Mouse (Mus musculus): ENCODE measurements around the gene Nars2. TPM values are rescaled to one million over a fixed set of nuclear protein-coding genes. Genes with fewer than 3 reads are reported as not detected.

The Nars2 gene
- total RNA-seq, 1 experiment from 2014 or later, result 9.4 TPM

DNA sequence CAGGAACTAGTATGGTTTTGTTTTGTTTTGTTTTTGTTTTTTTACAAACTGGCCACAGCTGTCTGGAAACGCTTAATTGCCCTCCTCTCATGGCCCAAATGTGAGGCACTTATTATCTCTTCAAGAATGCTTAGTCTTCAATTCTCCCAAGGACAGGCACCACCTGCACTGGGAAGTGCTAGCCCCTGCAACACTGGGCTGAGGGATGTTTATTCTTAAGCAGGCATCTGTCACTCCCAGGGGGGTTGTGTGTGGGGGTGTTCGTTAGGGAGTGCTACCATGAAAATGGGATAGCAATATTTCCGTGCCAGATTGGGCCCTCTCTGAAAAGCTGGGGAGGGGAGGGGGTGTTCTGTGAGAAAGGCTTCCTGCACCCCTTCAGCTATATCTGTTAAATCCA, 15.9 kb downstream of the Nars2 start:
- no peak for ATAC-seq (replicated peaks; ENCODE audit: low read depth, poor library complexity, severe bottlenecking)

DNA sequence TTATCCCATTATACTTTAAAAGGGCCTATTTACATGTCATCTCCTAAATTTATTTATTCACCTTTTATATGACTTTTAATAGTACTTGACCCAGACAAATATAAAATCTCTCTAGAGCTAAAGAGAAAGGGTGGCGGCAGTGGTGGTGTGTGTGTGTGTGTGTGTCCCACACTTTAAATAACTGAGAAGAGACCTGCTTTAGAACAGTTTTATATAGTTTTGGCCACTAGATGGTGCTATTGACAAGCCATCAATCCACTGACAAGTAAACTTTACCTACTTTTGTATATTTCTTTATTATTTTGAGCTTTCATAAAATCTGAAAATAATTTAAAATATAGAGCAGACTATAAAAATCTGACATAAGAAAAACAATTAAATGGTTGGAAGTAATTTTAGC, 19.1 kb downstream of the Nars2 start:
- ATAC-seq (replicated peaks; ENCODE audit: low read depth, poor library complexity, severe bottlenecking), result peak; percentile 70

DNA sequence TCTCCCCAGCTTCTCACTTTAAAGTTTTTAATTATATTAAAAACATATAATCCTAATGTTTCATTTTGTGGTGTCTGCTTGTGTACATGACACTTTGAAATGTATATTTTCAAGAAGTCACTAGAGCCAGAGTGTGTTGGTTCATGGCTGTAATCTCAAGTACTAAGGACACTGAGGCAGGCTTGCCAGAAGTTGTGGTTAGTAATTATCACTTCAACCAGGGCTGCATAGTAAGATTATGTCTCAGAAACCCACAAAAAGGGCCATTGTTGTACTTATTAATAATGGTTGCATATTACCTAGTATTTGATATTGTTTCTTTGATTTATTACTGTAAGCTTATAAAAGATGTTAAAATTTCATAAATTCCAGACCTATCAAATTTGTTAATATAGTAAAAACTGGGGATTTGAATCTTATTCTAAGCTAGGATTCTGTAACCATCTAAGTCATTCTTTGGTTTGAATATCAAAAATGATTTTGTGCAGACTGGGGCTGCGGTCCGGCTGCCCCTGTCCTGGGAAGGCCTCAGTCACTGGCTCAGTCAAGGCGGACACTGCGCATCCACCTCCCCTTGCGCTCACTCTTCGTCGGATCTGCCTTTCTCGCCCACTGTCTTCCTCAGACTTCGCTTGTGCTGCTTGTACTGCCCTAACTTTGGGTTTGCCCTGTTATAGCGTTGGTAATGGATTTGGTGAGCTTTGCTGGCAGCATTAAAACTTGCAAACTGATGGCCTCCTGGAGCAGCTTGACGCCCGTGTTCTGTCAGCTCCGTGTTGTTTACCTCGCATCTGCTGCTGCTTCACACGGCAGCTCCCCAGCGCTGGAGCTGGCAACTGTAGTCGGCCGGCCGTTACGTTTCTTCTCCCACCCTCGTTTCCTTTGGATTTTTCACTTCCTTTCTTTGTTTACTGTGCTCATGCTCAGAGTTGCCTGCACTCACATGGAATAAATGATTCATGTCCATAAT, 20.0 kb downstream of the Nars2 start:
- ATAC-seq (replicated peaks; ENCODE audit: low read depth, poor library complexity, severe bottlenecking), result peak; percentile 62

DNA sequence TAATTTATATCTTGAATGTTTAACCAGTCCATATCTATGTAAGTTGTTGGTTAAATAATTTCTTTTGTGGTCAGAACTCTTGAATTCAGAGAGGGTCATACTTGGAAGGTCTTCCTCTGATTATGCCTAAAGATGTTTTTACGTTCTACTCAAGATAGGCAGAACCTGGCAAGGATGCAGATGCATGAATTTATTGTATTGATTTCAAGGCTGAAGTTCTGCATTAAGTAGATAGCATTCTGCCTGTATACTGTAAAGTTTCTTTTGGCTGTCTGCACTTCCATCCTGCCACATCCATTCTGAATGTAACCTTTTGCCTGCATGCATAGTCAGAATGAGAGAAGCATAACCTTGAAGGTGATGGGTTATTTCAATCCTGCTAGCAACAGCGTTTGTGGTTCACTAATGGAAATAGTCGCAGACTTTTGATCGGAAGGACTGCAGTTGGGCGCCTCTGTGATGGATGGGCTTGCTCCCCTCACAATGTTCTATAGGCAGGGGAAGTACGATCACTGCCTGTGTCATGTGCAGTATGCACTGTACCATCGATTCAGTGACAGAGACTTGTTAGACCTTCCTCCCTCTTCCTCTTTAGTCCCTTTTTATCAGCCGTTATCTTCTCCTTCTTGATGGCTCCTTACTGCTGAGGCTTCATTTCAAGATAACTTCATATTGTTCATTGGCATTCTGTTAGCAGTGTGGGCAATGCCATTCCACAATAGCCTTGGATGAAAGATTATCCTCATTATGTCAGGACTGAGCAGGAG, 21.0 kb downstream of the Nars2 start:
- ATAC-seq (replicated peaks; ENCODE audit: low read depth, poor library complexity, severe bottlenecking), result peak; percentile 37; the same call in 1 of the 2 replicates

DNA sequence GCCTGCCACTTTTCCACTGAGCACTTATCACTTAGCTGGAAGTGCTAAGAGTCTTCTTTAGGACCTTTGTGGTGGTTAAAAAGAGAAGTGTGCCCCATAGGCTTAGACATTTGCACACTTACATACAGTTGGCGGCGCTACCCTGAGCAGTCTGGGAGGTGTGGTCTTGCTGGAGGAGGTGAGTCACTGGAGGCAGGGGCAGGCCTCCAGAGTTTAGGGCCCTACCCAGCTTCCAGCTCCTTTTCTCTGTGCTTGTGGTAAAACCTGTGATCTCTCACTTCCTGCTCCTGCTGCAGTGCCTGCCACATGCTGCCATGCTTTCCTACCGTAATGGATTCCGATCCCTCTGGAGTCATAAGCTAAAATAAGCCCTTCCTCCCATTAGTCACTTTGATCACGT, 24.6 kb downstream of the Nars2 start:
- 0 out of 2 replicates have a peak, but pooled peaks have one; percentile 29 for ATAC-seq (replicated peaks; ENCODE audit: low read depth, poor library complexity, severe bottlenecking)

DNA sequence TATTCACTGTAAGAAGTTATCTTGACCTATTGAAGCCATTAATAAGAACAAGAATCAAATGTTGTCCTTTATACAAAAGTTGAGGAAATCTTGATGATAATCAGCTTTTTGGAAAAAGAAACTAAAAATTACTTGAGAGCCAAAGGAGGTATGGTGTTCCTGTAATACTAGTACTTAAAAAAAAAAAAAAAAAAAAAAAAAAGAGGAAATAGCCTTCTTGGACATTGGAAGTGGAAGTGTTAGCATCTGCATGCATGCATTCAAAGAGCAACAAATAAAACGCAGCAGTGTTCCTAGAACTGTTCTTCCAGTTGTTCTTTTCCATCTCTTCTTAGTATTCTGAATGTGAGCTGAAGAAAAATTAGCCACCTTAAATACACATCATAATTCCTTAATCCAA, 25.9 kb downstream of the Nars2 start:
- no peak for ATAC-seq (replicated peaks; ENCODE audit: low read depth, poor library complexity, severe bottlenecking)

DNA sequence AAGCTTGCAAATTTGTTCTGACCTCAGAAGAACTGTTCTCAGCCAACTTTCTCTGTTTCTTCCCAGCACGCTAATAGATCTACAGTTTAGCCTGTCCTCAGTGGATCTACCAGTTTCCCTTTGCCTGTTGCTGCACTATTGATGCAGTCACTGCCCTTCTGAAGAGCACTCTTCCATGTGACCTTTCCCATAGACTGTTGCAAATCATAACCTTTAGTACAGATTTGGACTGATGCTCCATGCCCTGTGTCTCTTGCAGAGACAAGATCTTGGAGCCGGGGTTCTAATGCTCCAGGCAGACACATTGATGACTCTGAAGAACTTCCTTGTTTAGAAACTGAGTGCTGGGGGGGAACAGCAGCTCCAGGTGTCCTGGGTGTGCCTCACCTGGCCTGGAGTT, 30.1 kb downstream of the Nars2 start:
- ATAC-seq (replicated peaks; ENCODE audit: low read depth, poor library complexity, severe bottlenecking), result no peak

DNA sequence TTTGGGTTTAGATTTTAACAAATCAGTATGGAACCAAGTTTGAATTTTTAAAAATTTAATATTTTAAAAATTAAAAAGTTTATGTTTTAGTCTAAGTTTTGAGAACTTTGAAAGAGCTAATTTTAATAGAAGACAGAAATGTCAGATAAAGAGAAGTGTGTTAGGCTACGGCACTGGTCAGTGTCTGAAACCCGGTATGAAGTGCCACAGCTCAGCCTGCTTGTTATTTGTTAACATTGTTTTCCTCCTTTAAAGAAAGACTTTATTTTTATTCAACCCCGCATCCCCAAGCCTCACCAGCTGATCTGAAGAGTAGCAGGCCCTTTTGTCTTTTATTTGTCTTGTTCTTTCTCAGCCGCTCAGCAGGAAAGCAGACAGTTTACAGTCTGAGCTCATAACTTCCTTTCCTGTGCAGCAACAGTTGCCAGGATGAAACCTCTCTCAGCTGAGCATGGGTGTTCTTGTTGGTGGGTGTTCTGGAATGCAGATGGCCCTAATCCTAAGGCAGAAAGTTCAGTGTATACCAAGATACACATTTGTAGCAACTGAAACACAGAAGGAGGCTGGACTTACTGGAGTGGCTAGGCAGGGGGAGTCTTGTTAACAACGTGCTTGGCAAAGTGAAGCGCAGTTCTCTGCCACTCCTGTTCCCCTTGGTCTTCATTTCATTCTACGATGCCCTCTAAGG, 32.5 kb downstream of the Nars2 start:
- no peak for ATAC-seq (replicated peaks; ENCODE audit: low read depth, poor library complexity, severe bottlenecking)

DNA sequence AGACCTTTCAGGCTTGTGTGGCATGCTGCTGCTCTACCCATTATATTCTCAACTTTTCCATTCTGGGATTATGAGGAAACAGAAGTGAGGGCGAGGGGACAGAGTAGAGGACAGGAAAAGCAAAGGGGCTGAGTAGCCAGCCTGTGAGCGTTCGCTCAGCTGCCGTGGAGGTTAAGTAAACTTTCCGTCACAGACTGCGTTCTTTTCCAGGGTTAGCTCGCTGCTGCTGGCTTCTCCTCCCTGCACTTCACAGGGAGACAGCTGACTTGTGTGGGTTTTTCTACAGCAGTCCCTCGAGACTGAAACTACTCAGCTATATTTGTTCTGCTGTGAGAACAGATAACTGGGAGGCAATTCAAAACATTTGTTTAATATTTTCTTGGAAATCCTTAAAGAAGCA, 34.5 kb downstream of the Nars2 start:
- no peak for ATAC-seq (replicated peaks; ENCODE audit: low read depth, poor library complexity, severe bottlenecking)

DNA sequence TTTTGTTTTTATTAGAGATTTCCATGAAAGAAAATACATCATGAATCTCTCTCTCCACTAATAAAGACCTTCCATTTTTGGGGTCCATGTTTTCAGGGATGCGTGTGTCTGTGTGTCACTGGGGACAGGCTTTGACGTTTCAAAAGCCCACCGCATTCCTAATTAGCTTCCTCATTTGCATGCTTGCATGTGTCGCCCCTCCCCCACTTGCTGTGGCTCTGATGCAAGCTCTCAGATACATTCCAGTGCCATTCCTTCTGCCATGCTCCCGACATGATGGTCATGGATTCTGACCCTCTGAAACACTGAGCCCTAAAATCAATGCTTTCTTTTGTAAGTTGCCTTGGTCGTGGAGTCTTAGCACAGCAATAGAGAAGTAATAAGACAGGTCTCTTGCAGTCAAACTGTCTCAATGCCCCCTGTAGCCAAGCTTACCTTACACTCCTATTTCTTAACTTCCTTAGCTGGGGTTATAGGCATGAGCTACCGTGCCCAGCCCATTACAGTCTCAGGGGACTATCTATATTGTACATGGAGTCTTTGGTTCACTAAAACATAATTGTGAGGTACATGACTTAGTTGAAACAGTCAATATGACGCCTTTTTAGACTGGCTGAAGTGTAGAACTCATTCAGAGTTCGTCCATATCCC, 35.6 kb downstream of the Nars2 start:
- ATAC-seq (replicated peaks; ENCODE audit: low read depth, poor library complexity, severe bottlenecking), result 0 out of 2 replicates have a peak, but pooled peaks have one; percentile 25

DNA sequence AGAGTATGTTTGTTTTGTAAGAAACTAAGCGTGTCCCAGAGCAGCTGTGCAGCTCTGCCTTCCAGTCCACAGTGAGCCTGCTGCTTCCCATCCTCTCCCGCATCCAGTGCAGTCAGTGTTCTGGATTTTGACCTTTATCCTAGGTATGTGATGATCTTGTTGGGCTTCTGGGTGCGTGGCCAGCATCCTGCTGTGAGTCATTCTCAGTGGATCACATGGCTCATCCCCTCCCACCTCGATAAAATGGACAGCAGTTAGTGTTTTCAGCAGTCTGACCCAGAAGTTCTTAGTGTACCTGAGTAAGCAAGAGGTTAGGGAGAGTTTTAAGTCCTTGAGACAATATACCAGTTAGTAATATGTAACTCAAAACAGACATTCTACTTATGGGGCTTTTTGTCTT, 36.4 kb downstream of the Nars2 start:
- no peak for ATAC-seq (replicated peaks; ENCODE audit: low read depth, poor library complexity, severe bottlenecking)

DNA sequence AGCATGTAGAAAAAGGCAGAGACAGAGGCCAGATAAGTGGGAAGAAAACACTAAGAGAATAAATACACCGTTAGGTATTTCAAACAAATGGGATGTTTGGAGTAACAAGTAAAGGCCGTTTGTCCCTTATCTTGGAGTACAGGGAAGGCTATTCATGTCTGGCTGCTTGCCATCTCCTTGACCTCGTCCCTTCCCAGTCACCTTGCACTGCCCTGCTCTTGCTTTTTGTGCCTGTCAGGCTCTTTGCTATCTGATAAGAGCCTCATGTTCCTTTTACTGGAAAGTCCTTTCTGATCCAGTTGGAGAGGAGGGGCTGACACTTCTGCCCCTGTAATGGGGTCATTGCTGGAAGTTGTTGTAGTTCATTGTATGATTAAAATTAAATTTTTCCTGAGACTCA, 61.7 kb downstream of the Nars2 start:
- no peak for ATAC-seq (replicated peaks; ENCODE audit: low read depth, poor library complexity, severe bottlenecking)

DNA sequence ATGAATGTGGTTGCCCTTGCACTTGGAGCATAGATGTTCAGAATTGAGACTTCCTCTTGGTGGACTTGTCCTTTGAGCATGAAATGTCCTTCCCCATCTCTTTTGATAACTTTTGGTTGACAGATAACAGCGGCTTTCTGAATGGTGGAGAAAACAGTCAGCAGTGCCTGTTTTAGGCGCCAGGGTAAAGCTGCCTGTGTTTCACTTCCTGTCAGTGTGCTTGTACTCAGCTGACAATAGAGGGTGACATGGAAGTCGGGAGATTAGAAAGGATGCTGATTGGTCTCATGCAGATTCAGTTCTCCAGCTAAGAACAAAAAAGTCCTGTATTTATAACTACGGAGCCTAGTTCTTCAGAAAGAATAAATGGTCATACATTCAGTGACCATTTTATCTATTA, 66.7 kb downstream of the Nars2 start:
- ATAC-seq (replicated peaks; ENCODE audit: low read depth, poor library complexity, severe bottlenecking), result peak; percentile 93

DNA sequence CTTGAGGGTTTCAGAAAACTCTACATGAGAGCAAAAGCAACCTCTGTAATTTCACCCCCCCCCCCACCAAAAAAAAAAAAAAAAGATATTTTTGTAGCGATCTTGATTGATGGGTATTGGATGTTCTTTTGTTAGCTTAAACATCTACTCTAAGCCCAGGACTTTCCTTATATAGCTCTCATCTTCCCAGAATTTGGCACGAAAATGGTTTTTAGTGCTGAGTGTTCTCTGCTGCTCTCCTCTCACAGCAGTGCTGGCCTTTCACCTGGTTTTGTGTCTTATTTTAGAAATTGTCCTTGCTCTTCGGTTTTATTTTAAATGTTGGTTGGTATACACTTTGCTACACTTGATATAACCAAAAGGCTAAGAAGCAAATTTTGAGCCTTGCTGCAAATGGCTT, 67.1 kb downstream of the Nars2 start:
- no peak for ATAC-seq (replicated peaks; ENCODE audit: low read depth, poor library complexity, severe bottlenecking)

DNA sequence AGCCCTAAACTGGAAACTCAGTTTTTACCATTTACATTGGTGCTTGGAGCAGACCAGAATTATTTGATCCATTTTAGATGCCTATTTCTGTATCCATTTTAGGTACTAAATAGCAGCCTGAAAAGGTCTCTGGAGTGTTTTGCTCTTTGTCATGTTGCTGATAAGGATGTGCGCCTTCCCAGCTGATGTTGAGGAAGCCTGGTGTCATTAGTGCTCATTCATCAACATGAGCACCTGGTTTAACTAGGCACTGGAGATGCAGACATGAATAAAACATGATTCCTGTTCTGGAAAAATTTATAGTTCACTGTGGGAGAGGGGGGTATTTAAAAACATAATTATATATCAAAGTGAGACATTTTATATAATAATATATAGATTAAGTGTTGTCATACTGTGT, 68.0 kb downstream of the Nars2 start:
- no peak for ATAC-seq (replicated peaks; ENCODE audit: low read depth, poor library complexity, severe bottlenecking)

DNA sequence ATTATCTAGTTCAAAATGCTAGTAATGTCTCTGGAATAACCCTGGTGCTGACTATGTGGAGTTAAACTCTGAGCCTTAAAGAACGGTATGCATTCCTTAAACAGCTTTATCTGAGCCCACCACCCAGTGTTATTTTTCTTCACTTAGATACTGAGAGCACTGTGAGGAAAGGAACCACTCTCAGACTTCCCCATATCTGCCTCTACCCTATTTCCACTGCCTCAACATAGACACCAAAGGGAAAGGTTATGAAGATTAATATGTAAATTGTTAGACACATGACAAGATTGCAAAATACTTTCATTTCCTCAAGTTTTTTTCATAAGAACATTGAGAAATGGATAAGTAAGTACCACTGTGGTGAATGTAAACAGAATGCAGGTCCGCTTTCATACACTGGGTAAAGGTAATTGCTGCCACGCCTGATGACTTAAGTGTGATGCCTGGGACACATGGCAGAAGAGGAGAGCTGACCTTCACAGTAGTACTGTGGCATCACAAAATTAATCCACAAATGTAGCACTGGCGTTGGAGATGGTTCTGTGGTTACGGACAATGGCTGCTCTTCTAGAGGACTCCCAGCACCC, 75.6 kb downstream of the Nars2 start:
- ATAC-seq (replicated peaks; ENCODE audit: low read depth, poor library complexity, severe bottlenecking), result peak; percentile 88

DNA sequence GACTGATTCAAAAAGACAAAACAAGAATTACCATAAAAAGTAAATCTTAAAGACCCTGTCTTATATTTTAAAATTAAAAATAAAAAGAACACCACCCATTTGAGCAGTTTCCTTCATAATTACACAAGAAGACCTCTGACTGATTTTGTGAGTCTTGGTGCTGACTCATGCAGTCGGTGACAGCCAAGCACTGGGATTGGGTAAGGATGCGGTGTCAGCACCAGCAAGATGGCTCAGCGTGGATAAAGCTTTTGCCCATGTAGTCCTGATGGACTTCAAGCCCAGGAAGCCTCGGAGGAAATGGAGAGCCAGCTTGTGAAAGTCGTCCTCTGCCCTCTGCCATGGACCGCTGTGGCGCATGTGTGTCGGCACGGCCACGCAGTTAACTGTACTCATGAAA, 77.8 kb downstream of the Nars2 start:
- ATAC-seq (replicated peaks; ENCODE audit: low read depth, poor library complexity, severe bottlenecking), result peak; percentile 33; the same call in 1 of the 2 replicates

DNA sequence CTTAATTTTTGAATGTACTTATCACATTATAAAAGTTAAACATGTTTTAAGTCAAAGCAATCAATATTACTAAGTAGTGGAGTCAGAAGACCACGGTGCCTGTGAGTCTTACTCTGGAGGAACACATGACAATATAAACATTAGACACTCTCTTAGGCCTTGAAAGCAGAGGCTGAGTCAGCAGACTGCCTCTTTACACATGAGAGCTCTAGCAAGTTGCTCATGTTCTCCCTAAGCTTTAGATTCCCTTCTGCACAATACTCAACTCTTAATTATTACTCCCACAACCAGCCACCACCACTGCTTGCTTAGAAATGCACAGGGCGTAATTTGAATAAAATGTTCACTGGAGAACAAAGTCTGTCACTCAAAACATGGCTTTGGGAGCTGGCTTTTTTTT, 81.1 kb downstream of the Nars2 start:
- no peak for ATAC-seq (replicated peaks; ENCODE audit: low read depth, poor library complexity, severe bottlenecking)

DNA sequence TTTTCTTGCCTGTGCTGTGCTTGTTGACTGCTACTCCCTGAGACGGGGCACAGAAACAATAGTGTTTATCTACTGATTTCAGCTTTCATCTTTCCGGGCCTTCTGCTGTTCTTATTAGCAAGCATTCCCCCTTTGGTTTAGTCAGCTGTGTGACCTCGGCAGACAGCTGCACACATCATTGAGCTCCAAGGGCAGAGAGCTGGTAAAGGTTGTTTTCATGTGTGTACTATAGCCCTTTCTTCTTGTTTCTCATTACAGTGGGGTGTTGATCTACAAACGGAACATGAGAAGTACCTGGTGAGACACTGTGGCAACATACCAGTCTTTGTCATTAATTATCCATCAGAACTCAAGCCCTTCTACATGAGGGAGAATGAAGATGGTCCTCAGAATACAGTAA, 88.3 kb downstream of the Nars2 start:
- ATAC-seq (replicated peaks; ENCODE audit: low read depth, poor library complexity, severe bottlenecking), result no peak

Measured in common myeloid progenitor, adult 5-6 weeks (primary cell).